Mouse (Mus musculus) CH12.LX (cell line): ENCODE data around the gene Actn3. TPM values are rescaled to one million over a fixed set of nuclear protein-coding genes. Genes with fewer than 3 reads are reported as not detected.
A peak's percentile ranks its signal among the peaks of the same experiment; 100 is the strongest.

Experiments used
- DNase-seq: peaks from one replicate; pipeline ENCODE4 v3.0.0-alpha.2; 2013; ENCODE audit errors: extremely low read depth
- H3K27ac ChIP-seq: 2 replicates; pipeline ENCODE4 v1.5.1; 2012; ENCODE audit warnings: low read depth, mild to moderate bottlenecking, control low read depth, moderate library complexity; ENCODE audit not compliant: insufficient read depth
- H3K27me3 ChIP-seq: replicated peaks from 2 replicates; pipeline ENCODE3; 2012; ENCODE audit warnings: inconsistent platforms
- H3K36me3 ChIP-seq, 2 experiments: replicated peaks in 1 of 2; 2 replicates each; pipeline versions ENCODE3 to v1.6.1; 2012; ENCODE audit warnings: inconsistent platforms in 1 of 2, low read length in 1 of 2, mild to moderate bottlenecking in 1 of 2, mixed read lengths in 1 of 2, moderate library complexity in 1 of 2; ENCODE audit not compliant: control insufficient read depth in 1 of 2, insufficient read depth in 1 of 2
- H3K4me1 ChIP-seq, 2 experiments: 2 replicates each; pipeline ENCODE4 v1.6.1; 2012; ENCODE audit warnings: inconsistent platforms in 1 of 2, moderate library complexity in 1 of 2; ENCODE audit not compliant: insufficient read depth in 2 of 2, control insufficient read depth in 1 of 2
- H3K4me2 ChIP-seq: 2 replicates; pipeline ENCODE4 v1.6.1; 2012; ENCODE audit warnings: low read depth, mild to moderate bottlenecking, control low read depth; ENCODE audit not compliant: poor library complexity, insufficient read depth, severe bottlenecking
- H3K4me3 ChIP-seq, 3 experiments: fragments of 150-350 bp in 1 of 3; sonication (generic) in 1 of 3; replicated peaks in 1 of 3; 2 replicates each; pipeline versions ENCODE3 to v1.5.1; 2011 to 2012; ENCODE audit warnings: low read depth in 2 of 3, low read length in 2 of 3, mild to moderate bottlenecking in 2 of 3, moderate library complexity in 2 of 3, control low read depth in 1 of 3, improper control_type of control experiment in 1 of 3, inconsistent platforms in 1 of 3, mixed read lengths in 1 of 3; ENCODE audit not compliant: poor library complexity in 1 of 3
- H3K79me2 ChIP-seq: replicated peaks from 2 replicates; pipeline ENCODE4 v1.6.1; 2012; ENCODE audit warnings: mild to moderate bottlenecking, moderate library complexity; ENCODE audit not compliant: control insufficient read depth, poor library complexity, insufficient read depth, severe bottlenecking; ENCODE audit errors: extremely low read depth
- H3K9ac ChIP-seq: 2 replicates; pipeline ENCODE4 v1.6.1; 2012; ENCODE audit warnings: low read depth, mild to moderate bottlenecking, control low read depth, moderate library complexity; ENCODE audit not compliant: insufficient read depth
- H3K9me3 ChIP-seq: replicated peaks from 2 replicates; pipeline ENCODE3; 2012; ENCODE audit warnings: low read length, inconsistent platforms, mixed read lengths
- CTCF ChIP-seq, 2 experiments: IDR thresholded peaks in 1 of 2; conservative IDR thresholded peaks in 1 of 2; 2 replicates each; pipeline ENCODE4 v1.5.1; 2011 to 2012; ENCODE audit warnings: low read depth in 2 of 2, low read length in 2 of 2, improper control_type of control experiment in 1 of 2, inconsistent platforms in 1 of 2, mild to moderate bottlenecking in 1 of 2, moderate library complexity in 1 of 2
- EP300 ChIP-seq: IDR thresholded peaks from 2 replicates; pipeline ENCODE4 v1.6.1; 2011; ENCODE audit warnings: low read length, improper control_type of control experiment
- ETS1 ChIP-seq: conservative IDR thresholded peaks from 2 replicates; pipeline ENCODE4 v1.6.1; 2012; ENCODE audit warnings: low read depth, mild to moderate bottlenecking, inconsistent platforms, low read length, improper control_type of control experiment, moderate library complexity
- KAT2A ChIP-seq: IDR thresholded peaks from 2 replicates; pipeline ENCODE4 v1.6.1; 2012; ENCODE audit warnings: low read length, improper control_type of control experiment, inconsistent platforms; ENCODE audit not compliant: insufficient replicate concordance
- RAD21 ChIP-seq: IDR thresholded peaks from 2 replicates; pipeline ENCODE4 v1.6.1; 2011; ENCODE audit warnings: low read depth, mild to moderate bottlenecking, low read length, improper control_type of control experiment, moderate library complexity
- SMC3 ChIP-seq: IDR thresholded peaks from 2 replicates; pipeline ENCODE4 v1.6.1; 2011; ENCODE audit warnings: low read depth, low read length, improper control_type of control experiment
- TBP ChIP-seq: conservative IDR thresholded peaks from 2 replicates; pipeline ENCODE4 v1.6.1; 2011; ENCODE audit warnings: low read depth, low read length, improper control_type of control experiment
- UBTF ChIP-seq: IDR thresholded peaks from 2 replicates; pipeline ENCODE4 v1.6.1; 2012; ENCODE audit warnings: low read depth, mild to moderate bottlenecking, inconsistent platforms, low read length, improper control_type of control experiment, moderate library complexity
- ZKSCAN1 ChIP-seq: IDR thresholded peaks from 2 replicates; pipeline ENCODE4 v1.6.1; 2012; ENCODE audit warnings: low read depth, inconsistent platforms, low read length, improper control_type of control experiment, borderline replicate concordance
- ZNF384 ChIP-seq: IDR thresholded peaks from 2 replicates; pipeline ENCODE4 v1.6.1; 2012; ENCODE audit warnings: low read depth, low read length, improper control_type of control experiment, inconsistent platforms
- dilution Hi-C: fragments of 300-500 bp; cut with MboI; formaldehyde crosslinking; loops from 2 replicates; pipeline ENCODE4 v1.14.3; 2020; ENCODE audit warnings: low sequenced_read_pairs; ENCODE audit not compliant: extremely low pct_unique_long_range_greater_than_20kb, extremely low pct_ligation_motif_present
- in situ Hi-C: fragments of 300-500 bp; cut with MboI; formaldehyde crosslinking; loops from 3 replicates; pipeline ENCODE4 v1.14.3; 2019; ENCODE audit warnings: low sequenced_read_pairs, low pct_ligation_motif_present, low pct_unique_long_range_greater_than_20kb, mixed read lengths
- polyA plus RNA-seq: library from polyadenylated mRNA; unstranded; fragments of >175 nt; gene quantifications from 2 replicates; pipeline ENCODE4 v1.2.1, GENCODE M21; 2012; ENCODE audit warnings: low read depth; ENCODE audit not compliant: insufficient read length
- total RNA-seq, 2 experiments: library from RNA; depleted of rRNA; stranded (reverse); fragments of 300-350 nt in 1 of 2; fragments of >200 nt in 1 of 2; gene quantifications; 2 replicates each; pipeline ENCODE4 v1.2.3; 2012 to 2014

Gene Actn3
- total and polyA plus RNA-seq, 3 experiments, result 0.34 to 0.41 TPM; not detected in 1

- dilution Hi-C loops, result no loop called here
- peaks cover 42 to 82% of the 10 kb centered on the region in 2 experiments for H3K36me3 ChIP-seq
- H3K27ac ChIP-seq, result no peak overlapping the region
Measured at GRCm38 (mm10) chr19:4828444-4829114, 49.1 kb downstream of the Actn3 start.

GRCm38 (mm10) chr19:4820678-4821303, 56.9 kb downstream of the Actn3 start:
- in situ Hi-C loops (no loop called here), dilution Hi-C loops (no loop called here)
- no peak for TF ChIP-seq EP300
- TF ChIP-seq SMC3, result peak; percentile 15; the same call in 1 of the 2 replicates
- peak; percentile 32; the same call in 1 of the 2 replicates for TF ChIP-seq ZNF384
- TF ChIP-seq CTCF (conservative IDR thresholded peaks at IDR 0.05 in 1 of 2, IDR thresholded peaks at IDR 0.05 in 1 of 2; ENCODE audit: low read depth in 2 of 2, low read length in 2 of 2), result peak in 1 of 2 experiments; percentile 31; a peak in 1 of 4 replicates
- no peak overlapping the region for H3K27ac ChIP-seq
- H3K79me2 ChIP-seq, result no peaks in the 10 kb centered on the region
- no peaks in the 10 kb centered on the region for H3K4me1 ChIP-seq
- no peak overlapping the region for H3K4me3 ChIP-seq
- H3K27me3 ChIP-seq, result no peaks in the 10 kb centered on the region
- H3K36me3 ChIP-seq, result peaks cover 11 to 16% of the 10 kb centered on the region in 2 experiments
- H3K4me2 ChIP-seq, result no peak overlapping the region
- no peak overlapping the region for H3K9ac ChIP-seq
- DNase-seq, result no peak
- no peaks in the 10 kb centered on the region for H3K9me3 ChIP-seq

More at GRCm38 (mm10) chr19:4828444-4829114, 49.1 kb downstream of the Actn3 start:
- H3K4me3 ChIP-seq, result no peak overlapping the region
- no peaks in the 10 kb centered on the region for H3K27me3 ChIP-seq
- no peak overlapping the region for H3K4me2 ChIP-seq
- peaks cover 2 to 6% of the 10 kb centered on the region in 2 experiments; a peak in 2 of 4 replicates for H3K4me1 ChIP-seq
- H3K9ac ChIP-seq, result no peak overlapping the region
- no peaks in the 10 kb centered on the region for H3K9me3 ChIP-seq
- in situ Hi-C loops, result no loop called here
- H3K79me2 ChIP-seq, result no peaks in the 10 kb centered on the region
- no peak for DNase-seq
- TF ChIP-seq ZKSCAN1 (no peak), RAD21 (no peak), ZNF384 (no peak), KAT2A (no peak)

GRCm38 (mm10) chr19:4817182-4817835, 60.4 kb downstream of the Actn3 start:
- Histone ChIP-seq H3K4me3 (no peak overlapping the region), H3K9me3 (peaks cover 7% of the 10 kb centered on the region)
- in situ Hi-C loops, result no loop called here
- no peak for DNase-seq
- TF ChIP-seq TBP (no peak), UBTF (no peak), ZNF384 (no peak), ETS1 (no peak)
- TF ChIP-seq, all 38 proteins: peak for 0
- Histone ChIP-seq H3K36me3 (no peaks in the 10 kb centered on the region), H3K4me2 (no peak overlapping the region), H3K79me2 (peaks cover 2% of the 10 kb centered on the region), H3K27ac (no peak overlapping the region), H3K27me3 (no peaks in the 10 kb centered on the region), H3K9ac (no peak overlapping the region), H3K4me1 (no peaks in the 10 kb centered on the region)
- dilution Hi-C loops, result no loop called here
